Mouse (Mus musculus): Measurements from ENCODE around the gene Tsku. TPM values are rescaled to one million over a fixed set of nuclear protein-coding genes. Genes with fewer than 3 reads are reported as not detected.
A peak's percentile ranks its signal among the peaks of the same experiment; 100 is the strongest.

The Tsku gene
- 1 to 10 TPM; 2.2 to 2.5 TPM for total RNA-seq (2021)
- polyA plus RNA-seq (2012; rRNA removed) = 4.9 and 5.9 TPM in 2 replicates
- long read RNA-seq, partial matches to known transcripts = 1 of 4 reads
- long read RNA-seq, other reads (novel, unspliced or antisense) = 1 of 4 reads

- Histone ChIP-seq H3K79me2 (replicated peaks; ENCODE audit: control insufficient read depth, insufficient read depth, low read length) (no peaks in the 10 kb centered on the region), H3K36me3 (ENCODE audit: control insufficient read depth, insufficient read depth, low read length) (no peaks in the 10 kb centered on the region), H3K27me3 (ENCODE audit: control insufficient read depth, insufficient read depth, low read length) (no peaks in the 10 kb centered on the region), H3K4me1 (ENCODE audit: control insufficient read depth, insufficient read depth, low read length) (peaks cover 6% of the 10 kb centered on the region; the same call in 1 of the 2 replicates), H3K4me3 (peak within 1 kb of the TSS; percentile 88), H3K27ac (peak within 1 kb of the TSS; percentile 75), H3K9ac (ENCODE audit: low read depth, low read length) (peak within 1 kb of the TSS; percentile 63)
- intact Hi-C loops (cut with DNase I) = no loop called here
- TF ChIP-seq EP300 (IDR thresholded peaks at IDR 0.05; ENCODE audit: insufficient read depth, low read depth, low read length) = peak; percentile 4; the same call in 1 of the 2 replicates
- no peak for TF ChIP-seq CTCF (IDR thresholded peaks at IDR 0.05)
- TF ChIP-seq POLR2A (IDR thresholded peaks at IDR 0.05; ENCODE audit: insufficient read depth, low read depth, low read length) = 0 out of 2 replicates have a peak, but pooled peaks have one; percentile 5
- peak; percentile 92 to 94 for DNase-seq
- WGBS = under 1% methylated on average over 52 of the region's 52 CpGs
Observed at GRCm38 (mm10) chr7:98361063-98361652, at the start of gene Tsku. Gene Tsku, minus strand, starts transcription at chr7:98361328.

GRCm38 (mm10) chr7:98407615-98408014 lies 46.5 kb upstream of the Tsku start:
- H3K27me3 ChIP-seq (ENCODE audit: control insufficient read depth, insufficient read depth, low read length) = no peaks in the 10 kb centered on the region
- H3K36me3 ChIP-seq (ENCODE audit: control insufficient read depth, insufficient read depth, low read length) = no peaks in the 10 kb centered on the region
- no peaks in the 10 kb centered on the region for H3K4me1 ChIP-seq (ENCODE audit: control insufficient read depth, insufficient read depth, low read length)
- intact Hi-C loops (cut with DNase I) = no loop called here
- no peak overlapping the region for H3K9ac ChIP-seq (ENCODE audit: low read depth, low read length)
- TF ChIP-seq CTCF (IDR thresholded peaks at IDR 0.05) (no peak), EP300 (IDR thresholded peaks at IDR 0.05; ENCODE audit: insufficient read depth, low read depth, low read length) (no peak), POLR2A (IDR thresholded peaks at IDR 0.05; ENCODE audit: insufficient read depth, low read depth, low read length) (no peak)
- DNase-seq = no peak
- H3K4me3 ChIP-seq = no peak overlapping the region
- no peak overlapping the region for H3K27ac ChIP-seq
- no peaks in the 10 kb centered on the region for H3K79me2 ChIP-seq (replicated peaks; ENCODE audit: control insufficient read depth, insufficient read depth, low read length)
- 83% methylated on average over 5 of the region's 5 CpGs for WGBS

- no peak overlapping the region for H3K4me3 ChIP-seq
- no peak overlapping the region for H3K27ac ChIP-seq
- H3K9ac ChIP-seq (ENCODE audit: low read depth, low read length) = no peak overlapping the region
- TF ChIP-seq CTCF (IDR thresholded peaks at IDR 0.05) (no peak), EP300 (IDR thresholded peaks at IDR 0.05; ENCODE audit: insufficient read depth, low read depth, low read length) (no peak), POLR2A (IDR thresholded peaks at IDR 0.05; ENCODE audit: insufficient read depth, low read depth, low read length) (no peak)
- H3K4me1 ChIP-seq (ENCODE audit: control insufficient read depth, insufficient read depth, low read length) = no peaks in the 10 kb centered on the region
- DNase-seq = no peak
- H3K27me3 ChIP-seq (ENCODE audit: control insufficient read depth, insufficient read depth, low read length) = no peaks in the 10 kb centered on the region
- WGBS = 71% methylated on average over 4 of the region's 4 CpGs
- intact Hi-C loops (cut with DNase I) = no loop called here
- H3K79me2 ChIP-seq (replicated peaks; ENCODE audit: control insufficient read depth, insufficient read depth, low read length) = no peaks in the 10 kb centered on the region
- H3K36me3 ChIP-seq (ENCODE audit: control insufficient read depth, insufficient read depth, low read length) = no peaks in the 10 kb centered on the region
Observed at GRCm38 (mm10) chr7:98403996-98404395, 42.9 kb upstream of the Tsku start.

- no peaks in the 10 kb centered on the region for H3K4me1 ChIP-seq (ENCODE audit: control insufficient read depth, insufficient read depth, low read length)
- intact Hi-C loops (cut with DNase I) = no loop called here
- H3K79me2 ChIP-seq (replicated peaks; ENCODE audit: control insufficient read depth, insufficient read depth, low read length) = no peaks in the 10 kb centered on the region
- WGBS = 76% methylated on average over 15 of the region's 15 CpGs
- DNase-seq = no peak
- TF ChIP-seq POLR2A (IDR thresholded peaks at IDR 0.05; ENCODE audit: insufficient read depth, low read depth, low read length) (no peak), EP300 (IDR thresholded peaks at IDR 0.05; ENCODE audit: insufficient read depth, low read depth, low read length) (no peak), CTCF (IDR thresholded peaks at IDR 0.05) (no peak)
- no peak overlapping the region for H3K9ac ChIP-seq (ENCODE audit: low read depth, low read length)
- no peak overlapping the region for H3K27ac ChIP-seq
- H3K36me3 ChIP-seq (ENCODE audit: control insufficient read depth, insufficient read depth, low read length) = no peaks in the 10 kb centered on the region
- no peak overlapping the region for H3K4me3 ChIP-seq
- H3K27me3 ChIP-seq (ENCODE audit: control insufficient read depth, insufficient read depth, low read length) = no peaks in the 10 kb centered on the region
Observed at GRCm38 (mm10) chr7:98402582-98403574, 41.8 kb upstream of the Tsku start.

- no peak overlapping the region for H3K4me3 ChIP-seq
- TF ChIP-seq POLR2A (IDR thresholded peaks at IDR 0.05; ENCODE audit: insufficient read depth, low read depth, low read length) = no peak
- TF ChIP-seq EP300 (IDR thresholded peaks at IDR 0.05; ENCODE audit: insufficient read depth, low read depth, low read length) = no peak
- no peak for TF ChIP-seq CTCF (IDR thresholded peaks at IDR 0.05)
- no peak overlapping the region for H3K9ac ChIP-seq (ENCODE audit: low read depth, low read length)
- H3K36me3 ChIP-seq (ENCODE audit: control insufficient read depth, insufficient read depth, low read length) = no peaks in the 10 kb centered on the region
- no peak for DNase-seq
- 89% methylated on average over 8 of the region's 8 CpGs for WGBS
- no peaks in the 10 kb centered on the region for H3K27me3 ChIP-seq (ENCODE audit: control insufficient read depth, insufficient read depth, low read length)
- peaks cover 1% of the 10 kb centered on the region; the same call in 1 of the 2 replicates for H3K4me1 ChIP-seq (ENCODE audit: control insufficient read depth, insufficient read depth, low read length)
- H3K79me2 ChIP-seq (replicated peaks; ENCODE audit: control insufficient read depth, insufficient read depth, low read length) = no peaks in the 10 kb centered on the region
- intact Hi-C loops (cut with DNase I) = no loop called here
- no peak overlapping the region for H3K27ac ChIP-seq
Observed at GRCm38 (mm10) chr7:98392466-98393201, 31.5 kb upstream of the Tsku start.
